Mouse (Mus musculus) gastrocnemius, adult 18-20 months (tissue): ENCODE data around the gene Lcn8. TPM values are rescaled to one million over a fixed set of nuclear protein-coding genes. Genes with fewer than 3 reads are reported as not detected.
"Not testable (repeated sequence)": the region's sequence is repeated elsewhere in the genome, so short reads cannot be mapped to it uniquely, and the experiment has no call there.

Experiments
- DNase-seq: peaks from one replicate; pipeline ENCODE4 v3.0.0; 2021; ENCODE audit warnings: low spot score
- total RNA-seq, 2 experiments: library from RNA; stranded (reverse); gene quantifications; 2 replicates each; pipeline ENCODE4 v1.2.3; 2021

Gene Lcn8
- total RNA-seq, 2 experiments from 2014 or later: 4.5 to 5.0 TPM

DNA sequence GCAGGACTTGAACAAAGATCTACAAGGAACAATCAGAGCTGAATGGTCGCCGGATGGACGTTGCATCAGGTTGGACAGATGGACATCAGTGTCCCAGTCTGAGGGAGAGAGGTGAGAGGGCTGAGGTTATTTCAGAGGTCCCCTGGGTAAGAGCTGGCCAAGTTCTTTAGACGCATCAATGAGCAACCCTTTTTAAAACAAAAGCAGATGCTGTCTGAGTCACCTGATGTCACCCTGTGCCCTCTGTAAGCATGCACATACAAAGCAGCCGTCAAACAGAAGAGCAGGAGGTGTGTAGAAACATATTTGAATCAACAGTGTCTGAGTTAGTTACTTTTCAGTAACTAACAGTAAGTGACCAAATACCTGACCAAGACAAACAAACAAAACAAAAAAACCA is 11.2 kb downstream of the Lcn8 start:
- DNase-seq: no peak

DNA sequence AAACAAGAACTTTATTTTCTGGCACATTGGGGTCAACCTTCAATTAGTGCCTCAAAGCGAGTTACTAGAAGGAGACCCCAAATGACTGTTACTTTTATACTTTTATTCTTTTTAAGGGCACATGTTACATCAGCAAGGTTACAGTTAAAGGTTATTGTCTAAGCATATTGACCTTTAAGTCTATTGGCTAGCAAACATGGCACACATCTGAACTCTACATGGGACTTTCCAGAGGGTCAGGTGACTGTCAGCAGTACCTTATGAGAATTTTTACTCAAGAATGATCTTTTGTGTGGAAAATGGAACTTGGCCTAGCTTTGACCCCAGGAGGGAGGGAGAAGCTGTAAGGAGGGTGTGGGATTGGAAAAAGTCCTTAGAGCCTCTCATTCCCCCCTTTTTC is 13.6 kb downstream of the Lcn8 start:
- no peak for DNase-seq

DNA sequence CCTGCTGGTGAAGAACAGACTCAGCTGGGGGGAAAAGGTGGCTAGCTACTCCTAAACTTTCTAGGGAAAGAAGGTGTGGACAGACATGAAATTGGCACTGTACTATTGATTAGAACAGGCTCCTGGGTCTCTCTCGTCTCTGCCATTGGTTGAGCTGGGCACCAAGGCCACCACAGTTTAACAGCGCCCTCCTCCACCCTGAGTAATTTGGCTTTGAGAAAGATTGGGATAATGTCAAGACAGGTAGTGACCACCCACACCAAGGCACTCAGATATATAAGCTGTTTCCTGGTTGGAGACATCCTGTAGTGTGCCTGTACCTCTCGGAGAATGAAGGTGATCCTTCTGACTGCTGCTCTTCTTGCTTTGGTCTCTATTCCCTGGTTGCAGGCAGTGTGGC is 23.6 kb downstream of the Lcn8 start, which contains the start of gene Lcn6:
Gene Lcn6, plus strand, starts transcription at position 301 of the 400 bp plus-strand sequence.
- DNase-seq: no peak

DNA sequence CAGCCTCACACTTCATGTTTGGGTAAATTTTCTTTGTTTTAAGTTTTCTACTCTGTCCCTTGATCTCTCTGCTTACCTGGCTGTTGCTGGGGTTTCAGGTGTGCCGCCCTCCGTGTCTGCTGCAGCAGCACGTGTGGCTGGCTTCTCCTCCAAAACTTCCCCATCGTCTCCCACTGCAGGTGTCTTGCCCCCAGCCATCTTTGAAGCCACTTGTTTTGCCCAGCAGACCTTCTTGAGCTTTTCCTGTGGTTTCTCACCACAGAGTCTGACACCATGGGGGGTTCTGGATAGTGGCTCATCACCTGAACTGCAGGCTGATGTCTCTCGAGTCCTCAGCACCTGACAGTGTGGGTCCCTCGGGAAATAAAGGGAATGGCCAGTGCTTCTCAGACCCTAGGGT is 26.6 kb downstream of the Lcn8 start:
- DNase-seq: no peak

DNA sequence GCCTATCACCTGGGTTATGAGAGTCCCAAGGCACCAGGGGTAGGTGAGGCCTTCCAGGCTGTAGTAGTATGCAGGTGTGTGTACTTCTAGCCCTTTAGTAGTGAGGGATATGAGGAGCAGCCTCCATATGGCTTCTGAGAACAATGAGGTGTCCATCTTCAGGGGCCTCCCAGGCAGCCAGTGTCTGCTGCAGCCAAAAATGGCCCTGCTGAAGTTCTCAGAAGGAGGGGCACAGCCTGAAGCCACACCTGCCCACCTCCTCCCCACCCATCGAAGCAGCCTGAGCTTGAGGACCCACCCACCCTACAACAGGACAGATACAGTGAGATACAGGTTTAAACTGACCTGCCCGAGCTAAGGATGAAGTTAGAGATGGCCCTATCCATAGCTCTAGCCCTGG is 29.5 kb downstream of the Lcn8 start, which contains the start of gene Lcn10:
Gene Lcn10, plus strand, starts transcription at position 301 of the 400 bp plus-strand sequence.
- DNase-seq: no peak

DNA sequence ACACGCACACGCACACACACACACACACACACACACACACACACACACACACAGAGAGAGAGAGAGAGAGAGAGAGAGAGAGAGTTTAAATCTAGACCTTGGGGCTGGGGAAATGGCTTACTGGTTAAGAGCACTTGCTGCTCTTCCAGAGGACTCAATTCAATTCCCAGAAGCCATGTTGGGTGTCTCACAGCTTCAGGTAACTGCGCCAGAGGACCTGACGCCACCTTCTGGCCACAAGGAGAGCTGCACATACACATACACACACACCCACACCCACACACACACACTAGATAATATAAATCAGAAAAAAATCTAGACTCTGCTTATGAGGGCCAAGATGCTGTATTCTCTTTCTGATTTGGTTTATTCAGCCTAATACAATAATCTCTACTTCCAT is 34.0 kb downstream of the Lcn8 start:
- no peak for DNase-seq

DNA sequence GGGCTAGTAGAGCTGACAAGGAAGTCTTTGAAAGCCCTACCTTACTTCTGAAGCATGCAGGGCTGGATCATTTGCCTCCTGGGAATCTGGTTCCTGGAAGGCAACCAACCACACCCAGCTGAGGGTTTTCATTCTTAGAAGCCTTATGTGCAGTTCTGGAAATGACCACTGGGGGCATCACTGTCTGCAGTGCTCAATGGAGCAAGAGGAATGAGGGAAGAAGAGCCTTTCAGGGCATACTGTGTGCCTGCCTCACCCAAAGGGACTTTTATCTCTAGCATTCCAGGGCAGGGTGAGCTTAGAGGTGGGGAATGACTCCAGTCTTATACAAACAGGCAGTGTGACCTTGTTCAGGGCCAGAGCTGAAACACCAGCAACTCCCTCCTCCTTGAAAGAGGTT is 41.7 kb downstream of the Lcn8 start:
- peak; percentile 61 for DNase-seq

DNA sequence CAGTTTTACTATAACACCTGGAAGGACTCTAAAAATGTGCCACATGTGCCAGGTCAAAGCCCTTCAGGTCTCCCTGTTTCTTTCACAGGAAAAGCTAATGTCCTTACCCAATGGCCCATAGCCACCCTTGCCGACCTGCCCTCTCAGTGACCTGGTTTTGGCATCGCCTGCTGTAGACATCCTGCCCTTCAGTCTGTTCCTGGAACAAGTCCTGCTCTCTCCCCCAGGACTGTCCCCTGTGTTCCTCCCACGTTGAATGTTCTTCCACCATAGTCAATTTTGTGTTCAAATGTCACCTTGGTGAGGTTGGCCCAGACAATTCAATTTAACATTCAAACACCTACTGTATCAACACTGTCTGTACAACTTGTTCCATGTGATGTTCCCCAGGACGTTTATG is 44.0 kb downstream of the Lcn8 start:
- DNase-seq: no peak

DNA sequence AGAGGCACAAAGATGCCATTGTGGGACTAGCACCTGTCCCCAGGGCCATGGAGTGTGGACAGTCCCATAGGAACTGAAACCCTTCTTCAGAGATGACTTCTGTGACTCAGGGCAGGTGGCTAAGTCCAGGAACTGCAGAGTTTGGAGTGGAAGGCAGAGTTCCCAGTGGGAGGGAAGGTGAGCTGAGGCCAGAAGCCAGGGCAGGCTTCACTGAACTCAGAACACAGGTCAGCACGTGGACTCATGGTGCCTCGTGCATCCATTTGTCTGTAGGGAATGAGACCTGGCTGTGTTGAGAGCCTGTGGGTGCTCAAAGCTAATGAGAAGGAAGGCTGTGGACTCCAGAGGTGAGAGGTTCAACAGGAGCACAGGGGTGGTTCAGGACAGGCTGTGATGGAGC is 45.8 kb downstream of the Lcn8 start:
- DNase-seq: no peak

DNA sequence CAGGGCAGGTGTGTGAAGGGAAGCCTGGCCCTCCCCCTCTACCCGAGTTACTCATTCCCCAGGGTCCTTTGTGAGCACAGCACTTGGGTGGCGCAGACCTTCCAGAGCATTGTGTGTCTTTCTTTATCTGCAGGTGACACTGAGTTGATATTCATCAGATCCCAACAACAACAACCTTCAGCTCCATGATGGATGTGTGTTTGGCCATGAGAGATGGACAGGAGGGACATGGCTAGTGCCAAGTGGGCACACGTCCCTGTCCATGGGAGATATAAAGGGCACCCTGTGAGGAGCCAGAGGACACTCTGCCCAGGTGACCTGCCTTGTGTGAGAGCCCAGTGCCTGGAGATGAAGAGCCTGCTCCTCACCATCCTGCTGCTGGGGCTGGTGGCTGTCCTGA is 46.8 kb downstream of the Lcn8 start, which contains the start of gene Obp2a:
Gene Obp2a, plus strand, starts transcription at position 301 of the 400 bp plus-strand sequence.
- DNase-seq: not testable (repeated sequence)

DNA sequence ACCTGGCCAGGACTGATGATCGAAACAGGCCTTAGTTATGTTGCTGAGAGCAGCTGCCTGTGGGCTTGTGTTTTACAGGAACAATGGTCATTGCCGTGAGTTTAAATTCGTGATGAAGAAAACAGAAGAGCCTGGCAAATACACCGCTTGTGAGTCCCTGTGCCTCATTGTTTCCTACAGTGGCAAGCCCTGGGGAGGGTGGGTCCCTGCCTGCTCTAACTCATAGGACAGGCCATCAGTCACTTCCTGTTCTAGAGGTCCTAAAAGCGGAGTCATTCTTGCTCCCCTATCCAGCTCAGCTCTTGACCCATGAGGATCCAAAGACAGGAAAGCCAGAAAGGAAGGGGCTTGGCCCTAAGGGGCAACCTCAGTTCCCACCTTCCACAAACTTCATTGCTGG is 48.1 kb downstream of the Lcn8 start:
- DNase-seq: no peak

DNA sequence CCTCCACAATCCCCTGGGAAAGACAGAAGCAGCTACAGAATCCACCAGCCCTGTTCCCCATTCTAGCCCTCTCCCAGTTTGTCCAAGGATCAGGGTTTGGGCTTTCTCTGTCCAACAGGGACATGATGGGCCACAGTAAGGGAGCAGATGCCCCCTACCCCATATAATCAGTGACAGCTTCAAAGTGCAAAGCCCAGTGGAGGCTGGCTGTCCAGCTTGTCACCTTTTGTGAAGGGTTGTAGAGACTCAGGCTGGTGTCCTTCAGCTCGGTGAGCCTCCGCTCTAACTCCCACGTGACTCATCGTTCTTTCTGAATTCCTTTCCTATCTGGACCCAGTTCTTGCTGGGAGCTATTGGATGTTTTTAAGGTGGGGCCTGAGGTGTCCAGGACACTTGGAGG is 50.8 kb downstream of the Lcn8 start:
- DNase-seq: no peak

Other genes with a start within 250 kb of the Lcn8 start
- gene Fut7, start 229.9 kb upstream of the Lcn8 start, total RNA-seq: not detected
- gene Abca2, start 224.4 kb upstream of the Lcn8 start, total RNA-seq: 10 to 100 TPM; 14.1 to 15.5 TPM
- gene Clic3, start 196.3 kb upstream of the Lcn8 start, total RNA-seq: 1 to 10 TPM in 1 of 2 experiments, under 1 TPM in 1; 0.39 to 1.0 TPM
- 10 to 100 TPM; 13.7 to 15.1 TPM for gene Paxx, start 192.0 kb upstream of the Lcn8 start, total RNA-seq
- gene Ptgds, start 183.1 kb upstream of the Lcn8 start, total RNA-seq: not detected
- not detected for gene Lcn12, start 159.2 kb upstream of the Lcn8 start, total RNA-seq
- 10 to 100 TPM; 81.5 to 84.3 TPM for gene Fbxw5, start 152.4 kb upstream of the Lcn8 start, total RNA-seq
- gene C8g, start 151.4 kb upstream of the Lcn8 start, total RNA-seq: 1 to 10 TPM; 2.0 to 2.1 TPM
- gene Traf2, start 106.2 kb upstream of the Lcn8 start, total RNA-seq: 10 to 100 TPM; 13.7 to 15.1 TPM
- 100 to 1,000 TPM; 179 to 182 TPM for gene Edf1, start 95.3 kb upstream of the Lcn8 start, total RNA-seq
- under 1 TPM; 0.12 to 0.34 TPM for gene Mamdc4, start 78.3 kb upstream of the Lcn8 start, total RNA-seq
- gene Phpt1, start 77.9 kb upstream of the Lcn8 start, total RNA-seq: 10 to 100 TPM; 54.6 to 57.5 TPM
- not detected for gene Ajm1, start 71.4 kb upstream of the Lcn8 start, total RNA-seq
- 10 to 100 TPM; 75.3 to 82.5 TPM for gene Rabl6, start 44.6 kb upstream of the Lcn8 start, total RNA-seq
- gene Ccdc183, start 35.4 kb upstream of the Lcn8 start, total RNA-seq: not detected
- 10 to 100 TPM; 17.1 to 17.3 TPM for gene Tmem141, start 31.1 kb upstream of the Lcn8 start, total RNA-seq
- gene Fcna, start 25.1 kb upstream of the Lcn8 start, total RNA-seq: 1 to 10 TPM; 2.4 to 3.0 TPM
- not detected for gene Lcn5, start 4.8 kb downstream of the Lcn8 start, total RNA-seq
- not detected for gene Lcn6, start 23.7 kb downstream of the Lcn8 start, total RNA-seq
- gene Lcn10, start 29.6 kb downstream of the Lcn8 start, total RNA-seq: not detected
- gene Obp2a, start 46.9 kb downstream of the Lcn8 start, total RNA-seq: not detected
- 10 to 100 TPM; 15.6 to 16.3 TPM for gene Bmyc, start 53.6 kb downstream of the Lcn8 start, total RNA-seq
- not detected for gene Obp2b, start 83.9 kb downstream of the Lcn8 start, total RNA-seq
- not detected for gene Lcn3, start 112.4 kb downstream of the Lcn8 start, total RNA-seq
- gene Lcn11, start 123.9 kb downstream of the Lcn8 start, total RNA-seq: not detected
- gene Gm13539, start 129.1 kb downstream of the Lcn8 start, total RNA-seq: not detected
- gene Glt6d1, start 162.7 kb downstream of the Lcn8 start, total RNA-seq: not detected
- not detected for gene Lcn9, start 170.0 kb downstream of the Lcn8 start, total RNA-seq
- gene Sohlh1, start 194.1 kb downstream of the Lcn8 start, total RNA-seq: not detected
- under 1 TPM; 0.34 to 0.47 TPM for gene Kcnt1, start 210.6 kb downstream of the Lcn8 start, total RNA-seq